Mouse (Mus musculus): ENCODE results near the gene Zc3h18. TPM values are rescaled to one million over a fixed set of nuclear protein-coding genes. Genes with fewer than 3 reads are reported as not detected.

Gene Zc3h18
- polyA plus RNA-seq, 2 experiments, result 31.3 to 58.1 TPM

- DNase-seq (ENCODE audit: low spot score), result no peak
- WGBS, result 70% methylated on average over 5 of the region's 5 CpGs
- Histone ChIP-seq H3K4me3 (replicated peaks; ENCODE audit: low read length) (no peak overlapping the region), H3K9me3 (ENCODE audit: control insufficient read depth, low read length) (no peaks in the 10 kb centered on the region), H3K4me1 (ENCODE audit: control insufficient read depth, insufficient read depth, low read length) (peaks cover 16% of the 10 kb centered on the region), H3K36me3 (ENCODE audit: control insufficient read depth, insufficient read depth, low read length) (no peaks in the 10 kb centered on the region), H3K4me2 (replicated peaks; ENCODE audit: low read depth, low read length, severe bottlenecking) (no peak overlapping the region), H3K27me3 (ENCODE audit: control insufficient read depth, insufficient read depth, low read length) (peaks cover 3% of the 10 kb centered on the region; the same call in 1 of the 2 replicates), H3K27ac (replicated peaks; ENCODE audit: low read depth, low read length) (no peak overlapping the region), H3K9ac (ENCODE audit: low read depth, low read length, severe bottlenecking) (no peak overlapping the region)
- TF ChIP-seq POLR2A (IDR thresholded peaks at IDR 0.05; ENCODE audit: borderline replicate concordance, extremely low read depth, insufficient read depth, insufficient read length), result no peak
- ATAC-seq (ENCODE audit: low FRiP score, low read depth), result no peak
Measured at GRCm38 (mm10) chr8:122347811-122348552, 28.4 kb upstream of the Zc3h18 start.

- H3K9me3 ChIP-seq (ENCODE audit: control insufficient read depth, low read length), result no peaks in the 10 kb centered on the region
- H3K4me1 ChIP-seq (ENCODE audit: control insufficient read depth, insufficient read depth, low read length), result peaks cover 3% of the 10 kb centered on the region; the same call in 1 of the 2 replicates
- WGBS, result 29% methylated on average over 15 of the region's 15 CpGs
- no peaks in the 10 kb centered on the region for H3K27me3 ChIP-seq (ENCODE audit: control insufficient read depth, insufficient read depth, low read length)
- no peaks in the 10 kb centered on the region for H3K36me3 ChIP-seq (ENCODE audit: control insufficient read depth, insufficient read depth, low read length)
- H3K4me2 ChIP-seq (replicated peaks; ENCODE audit: low read depth, low read length, severe bottlenecking), result no peak overlapping the region
- TF ChIP-seq POLR2A (IDR thresholded peaks at IDR 0.05; ENCODE audit: borderline replicate concordance, extremely low read depth, insufficient read depth, insufficient read length), result no peak
- H3K4me3 ChIP-seq (replicated peaks; ENCODE audit: low read length), result no peak overlapping the region
- no peak for DNase-seq (ENCODE audit: low spot score)
- no peak overlapping the region for H3K27ac ChIP-seq (replicated peaks; ENCODE audit: low read depth, low read length)
- no peak overlapping the region for H3K9ac ChIP-seq (ENCODE audit: low read depth, low read length, severe bottlenecking)
- no peak for ATAC-seq (ENCODE audit: low FRiP score, low read depth)
Measured at GRCm38 (mm10) chr8:122349357-122350297, 26.8 kb upstream of the Zc3h18 start.

GRCm38 (mm10) chr8:122350309-122351089 lies 25.9 kb upstream of the Zc3h18 start:
- Histone ChIP-seq H3K27ac (replicated peaks; ENCODE audit: low read depth, low read length) (no peak overlapping the region), H3K9me3 (ENCODE audit: control insufficient read depth, low read length) (no peaks in the 10 kb centered on the region), H3K9ac (ENCODE audit: low read depth, low read length, severe bottlenecking) (no peak overlapping the region), H3K4me2 (replicated peaks; ENCODE audit: low read depth, low read length, severe bottlenecking) (no peak overlapping the region), H3K36me3 (ENCODE audit: control insufficient read depth, insufficient read depth, low read length) (no peaks in the 10 kb centered on the region), H3K27me3 (ENCODE audit: control insufficient read depth, insufficient read depth, low read length) (no peaks in the 10 kb centered on the region), H3K4me3 (replicated peaks; ENCODE audit: low read length) (no peak overlapping the region), H3K4me1 (ENCODE audit: control insufficient read depth, insufficient read depth, low read length) (peaks cover 3% of the 10 kb centered on the region; the same call in 1 of the 2 replicates)
- 26% methylated on average over 11 of the region's 11 CpGs for WGBS
- ATAC-seq (ENCODE audit: low FRiP score, low read depth) (no peak), DNase-seq (ENCODE audit: low spot score) (no peak)
- no peak for TF ChIP-seq POLR2A (IDR thresholded peaks at IDR 0.05; ENCODE audit: borderline replicate concordance, extremely low read depth, insufficient read depth, insufficient read length)

- no peak for TF ChIP-seq POLR2A (IDR thresholded peaks at IDR 0.05; ENCODE audit: borderline replicate concordance, extremely low read depth, insufficient read depth, insufficient read length)
- ATAC-seq (ENCODE audit: low FRiP score, low read depth) (no peak), DNase-seq (ENCODE audit: low spot score) (no peak)
- H3K4me1 ChIP-seq (ENCODE audit: control insufficient read depth, insufficient read depth, low read length), result peaks cover 3% of the 10 kb centered on the region; the same call in 1 of the 2 replicates
- H3K4me2 ChIP-seq (replicated peaks; ENCODE audit: low read depth, low read length, severe bottlenecking), result no peak overlapping the region
- no peaks in the 10 kb centered on the region for H3K27me3 ChIP-seq (ENCODE audit: control insufficient read depth, insufficient read depth, low read length)
- H3K9me3 ChIP-seq (ENCODE audit: control insufficient read depth, low read length), result no peaks in the 10 kb centered on the region
- H3K4me3 ChIP-seq (replicated peaks; ENCODE audit: low read length), result no peak overlapping the region
- H3K36me3 ChIP-seq (ENCODE audit: control insufficient read depth, insufficient read depth, low read length), result no peaks in the 10 kb centered on the region
- no peak overlapping the region for H3K9ac ChIP-seq (ENCODE audit: low read depth, low read length, severe bottlenecking)
- WGBS, result 90% methylated on average over 8 of the region's 8 CpGs
- H3K27ac ChIP-seq (replicated peaks; ENCODE audit: low read depth, low read length), result peak overlapping the region; percentile 48; the same call in 1 of the 2 replicates
Measured at GRCm38 (mm10) chr8:122354157-122354556, 22.3 kb upstream of the Zc3h18 start.
